Mouse (Mus musculus) erythroblast, embryonic 14.5 days (primary cell): Measurements from ENCODE around the gene Onecut3. TPM values are rescaled to one million over a fixed set of nuclear protein-coding genes. Genes with fewer than 3 reads are reported as not detected.
A peak's percentile ranks its signal among the peaks of the same experiment; 100 is the strongest.

Source experiments
- H3K27me3 ChIP-seq: 2 replicates; pipeline ENCODE4 v1.6.1; 2012; ENCODE audit warnings: inconsistent platforms; ENCODE audit not compliant: control insufficient read depth
- H3K36me3 ChIP-seq: 2 replicates; pipeline ENCODE4 v1.6.1; 2012; ENCODE audit warnings: mild to moderate bottlenecking, inconsistent platforms; ENCODE audit not compliant: control insufficient read depth
- H3K4me1 ChIP-seq: 2 replicates; pipeline ENCODE4 v1.6.1; 2012; ENCODE audit warnings: inconsistent platforms; ENCODE audit not compliant: control insufficient read depth
- H3K4me3 ChIP-seq: replicated peaks from 2 replicates; pipeline ENCODE3; 2012; ENCODE audit warnings: moderate library complexity, mild to moderate bottlenecking, inconsistent platforms
- H3K9me3 ChIP-seq: 2 replicates; pipeline ENCODE4 v1.6.1; 2012; ENCODE audit warnings: low read length, inconsistent platforms, mixed read lengths; ENCODE audit not compliant: control insufficient read depth
- GATA1 ChIP-seq: IDR thresholded peaks from 2 replicates; pipeline ENCODE4 v1.6.1; 2012; ENCODE audit warnings: low read length, inconsistent platforms, mixed read lengths
- TAL1 ChIP-seq: IDR thresholded peaks from 3 replicates; pipeline ENCODE4 v1.6.1; 2012; ENCODE audit warnings: low read length, inconsistent platforms, mixed read lengths
- polyA plus RNA-seq: library from polyadenylated mRNA; stranded (reverse); fragments of >175 nt; gene quantifications from 2 replicates; pipeline ENCODE4 v1.2.3, GENCODE M21; 2012

Gene Onecut3
- polyA plus RNA-seq, 1 experiment: not detected

DNA sequence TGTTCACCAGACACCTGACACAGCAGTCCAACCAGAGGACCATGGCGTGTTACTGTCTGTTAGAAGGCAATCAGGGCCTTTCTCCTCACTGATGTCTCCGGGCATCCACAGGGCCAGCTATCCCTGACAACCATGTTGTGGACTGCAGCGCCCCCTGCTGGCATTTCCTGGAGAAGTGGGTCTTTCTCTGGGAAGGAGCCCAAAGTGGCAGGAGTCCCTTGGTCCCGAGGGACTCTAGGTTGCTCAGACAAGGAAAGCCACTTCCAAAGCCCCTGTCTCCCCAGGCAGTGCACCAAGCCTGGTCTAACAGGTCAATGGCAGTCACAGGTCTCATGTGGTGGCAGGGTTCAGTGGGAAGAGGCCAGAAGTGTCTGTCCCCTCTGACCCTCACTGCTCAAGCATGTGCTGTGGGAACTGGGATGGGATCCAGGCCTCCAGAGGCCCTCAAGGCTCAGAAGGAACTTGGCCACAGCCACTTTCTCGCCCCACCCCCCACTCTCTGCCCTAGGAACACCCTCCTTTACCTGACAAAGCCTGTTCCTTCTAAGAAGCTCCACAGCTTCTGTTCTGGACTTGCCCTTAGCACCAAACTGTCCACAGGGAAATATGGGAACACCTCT lies 62.8 kb downstream of the Onecut3 start:
- no peaks in the 10 kb centered on the region for H3K9me3 ChIP-seq
- no peak for TF ChIP-seq GATA1
- TF ChIP-seq TAL1: no peak
- H3K4me1 ChIP-seq: peaks cover 81% of the 10 kb centered on the region
- H3K36me3 ChIP-seq: peaks cover 58% of the 10 kb centered on the region
- H3K4me3 ChIP-seq: no peak overlapping the region
- H3K27me3 ChIP-seq: no peaks in the 10 kb centered on the region

DNA sequence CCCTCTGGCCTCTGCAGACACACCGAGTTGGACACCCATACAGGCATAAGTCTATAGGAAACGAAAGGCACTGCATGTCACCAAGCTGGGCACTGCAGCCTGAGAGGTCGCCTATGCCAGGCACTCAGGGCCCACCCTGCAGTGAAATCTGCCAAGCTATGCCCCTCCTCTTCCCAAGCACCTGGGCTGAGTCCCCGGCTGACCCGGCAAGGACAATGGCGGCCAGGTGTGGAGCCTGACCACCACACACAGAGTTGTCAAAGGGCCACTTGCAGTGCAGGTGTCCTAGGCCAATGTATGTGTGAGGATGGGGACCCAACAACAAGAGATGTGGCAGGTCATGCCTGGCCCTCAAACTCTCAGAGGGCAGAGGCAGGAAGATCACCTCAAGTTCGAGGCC lies 64.8 kb downstream of the Onecut3 start:
- TF ChIP-seq TAL1 (no peak), GATA1 (no peak)
- Histone ChIP-seq H3K27me3 (no peaks in the 10 kb centered on the region), H3K4me1 (peaks cover 74% of the 10 kb centered on the region), H3K9me3 (no peaks in the 10 kb centered on the region), H3K36me3 (peaks cover 54% of the 10 kb centered on the region), H3K4me3 (peak overlapping the region; percentile 46)

DNA sequence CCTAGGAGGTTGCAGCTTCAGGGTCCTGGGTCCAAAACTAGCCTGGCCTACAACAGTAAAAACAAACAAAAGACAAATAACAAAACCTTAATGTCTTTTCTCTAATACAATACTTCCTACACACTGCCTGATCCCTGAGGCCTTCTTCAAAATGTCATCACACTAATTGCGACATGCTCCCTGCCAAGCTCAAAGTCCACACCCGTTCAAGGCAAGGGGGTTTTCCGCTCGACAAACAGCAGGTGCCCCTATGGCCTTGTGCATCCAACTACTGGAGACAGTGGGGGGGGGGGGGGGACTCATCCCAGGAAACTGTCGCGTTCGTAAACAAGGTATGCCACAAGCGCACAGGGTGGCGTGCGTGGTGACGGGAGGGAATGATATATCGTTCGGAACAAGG lies 66.0 kb downstream of the Onecut3 start:
- TF ChIP-seq TAL1: no peak
- no peak for TF ChIP-seq GATA1
- Histone ChIP-seq H3K27me3 (no peaks in the 10 kb centered on the region), H3K4me1 (peaks cover 66% of the 10 kb centered on the region)

DNA sequence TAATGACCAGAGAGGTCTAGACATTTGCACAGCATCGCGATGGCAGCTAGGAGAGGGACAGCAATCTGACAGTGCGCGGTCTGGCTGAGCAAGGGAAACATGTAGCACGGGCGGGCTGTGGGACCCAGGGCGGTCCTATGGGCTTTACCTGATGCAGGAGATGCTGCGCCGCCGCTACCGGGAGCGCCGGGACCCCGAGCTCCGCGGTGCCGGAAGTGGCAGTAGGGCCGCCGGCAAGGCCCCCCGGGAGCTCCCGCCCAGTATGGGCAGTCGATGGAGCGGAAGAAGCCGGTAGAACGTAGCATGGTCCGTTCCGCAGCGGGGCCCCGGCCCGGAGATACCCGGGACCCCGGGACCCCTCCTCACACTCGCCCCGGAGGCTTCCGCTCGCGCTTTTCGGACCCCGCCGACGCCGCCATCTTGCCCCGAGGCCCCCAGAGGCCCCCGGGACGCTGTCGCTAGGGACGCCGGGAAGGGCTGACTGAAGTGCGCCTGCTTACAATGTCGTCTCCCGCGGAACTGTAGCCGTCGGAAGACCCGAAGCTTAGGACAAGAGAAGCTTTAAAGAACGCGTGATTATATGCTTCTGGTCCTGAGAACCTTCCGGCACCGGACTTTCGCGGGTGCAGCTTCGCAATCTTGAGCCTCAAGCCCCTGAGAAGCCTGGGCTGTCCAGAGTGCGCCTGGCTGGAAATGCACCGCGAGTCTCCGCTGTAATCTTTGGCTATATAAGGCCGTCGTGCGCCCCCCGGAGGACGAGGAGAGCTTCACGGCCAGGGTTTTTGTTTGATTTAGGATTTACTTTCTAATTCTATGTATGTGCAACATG lies 66.7 kb downstream of the Onecut3 start, which contains the start of gene Rexo1:
Gene Rexo1, minus strand, starts transcription at position 445 of the 829 bp plus-strand sequence.
- Histone ChIP-seq H3K27me3 (no peaks in the 10 kb centered on the region), H3K4me1 (peaks cover 71% of the 10 kb centered on the region), H3K36me3 (peaks cover 64% of the 10 kb centered on the region)

More for the DNA sequence above, 66.0 kb downstream of the Onecut3 start:
- no peaks in the 10 kb centered on the region for H3K9me3 ChIP-seq
- H3K36me3 ChIP-seq: peaks cover 58% of the 10 kb centered on the region
- H3K4me3 ChIP-seq: peak overlapping the region; percentile 90

DNA sequence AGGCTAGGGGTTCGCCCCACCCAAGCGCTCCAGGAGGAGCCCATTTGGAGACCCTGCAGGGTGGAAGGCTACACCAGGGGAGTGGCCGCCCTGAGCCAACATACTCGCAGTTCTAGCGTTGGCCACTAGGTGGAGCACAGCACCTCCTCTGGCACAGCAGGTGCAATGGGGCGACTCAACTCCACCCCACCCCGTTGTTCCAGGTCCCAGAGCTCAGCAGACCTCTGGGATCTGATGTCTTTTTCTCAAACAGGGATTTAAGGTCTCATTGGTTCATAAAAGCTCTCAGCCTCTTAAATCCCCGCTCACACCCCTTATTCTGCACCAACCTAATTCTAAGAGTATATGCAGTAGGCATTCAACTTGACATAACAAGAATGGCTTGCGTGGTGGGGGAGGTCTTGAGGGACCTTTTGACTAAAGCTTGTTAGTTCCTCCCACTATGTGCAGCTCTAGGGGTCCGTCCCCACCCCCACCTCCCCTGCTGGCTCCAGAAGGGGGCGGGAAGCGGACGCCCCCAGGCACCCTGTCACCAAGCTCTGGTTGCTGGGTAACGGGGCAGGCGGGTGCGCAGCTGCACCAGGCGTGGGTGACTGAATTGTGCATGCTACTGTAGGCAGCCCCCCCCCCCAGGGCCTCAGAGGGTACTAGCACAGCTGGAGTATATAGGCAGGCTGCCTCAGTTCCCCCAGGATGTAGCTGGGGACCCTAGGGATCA lies 71.9 kb downstream of the Onecut3 start:
- Histone ChIP-seq H3K4me3 (no peak overlapping the region), H3K4me1 (peaks cover 78% of the 10 kb centered on the region), H3K36me3 (peaks cover 79% of the 10 kb centered on the region), H3K27me3 (no peaks in the 10 kb centered on the region), H3K9me3 (no peaks in the 10 kb centered on the region)
- TF ChIP-seq TAL1: no peak
- TF ChIP-seq GATA1: no peak

More for the DNA sequence above, 66.7 kb downstream of the Onecut3 start, which contains the start of gene Rexo1:
- TF ChIP-seq TAL1 (no peak), GATA1 (no peak)
- no peaks in the 10 kb centered on the region for H3K9me3 ChIP-seq
- peak within 1 kb of the TSS; percentile 90 for H3K4me3 ChIP-seq

Other genes starting within 250 kb of the Onecut3 start
- 19.0 and 28.9 TPM in 2 replicates for gene Ndufs7, start 245.7 kb upstream of the Onecut3 start, polyA plus RNA-seq
- gene Gamt, start 233.8 kb upstream of the Onecut3 start, polyA plus RNA-seq: 0.11 and 0.20 TPM in 2 replicates
- gene Dazap1, start 233.3 kb upstream of the Onecut3 start, polyA plus RNA-seq: 76.5 and 84.5 TPM in 2 replicates
- gene Rps15, start 202.4 kb upstream of the Onecut3 start, polyA plus RNA-seq: 998 and 1,528 TPM in 2 replicates
- under 0.01 TPM in 1 of 2 replicates, not detected in the other for gene Apc2, start 198.9 kb upstream of the Onecut3 start, polyA plus RNA-seq
- 10.6 and 12.9 TPM in 2 replicates for gene 2310011J03Rik, start 174.3 kb upstream of the Onecut3 start, polyA plus RNA-seq
- 0.55 and 0.65 TPM in 2 replicates for gene Pcsk4, start 165.3 kb upstream of the Onecut3 start, polyA plus RNA-seq
- 18.8 and 21.4 TPM in 2 replicates for gene Reep6, start 164.9 kb upstream of the Onecut3 start, polyA plus RNA-seq
- gene Adamtsl5, start 146.4 kb upstream of the Onecut3 start, polyA plus RNA-seq: 2.2 and 2.6 TPM in 2 replicates
- gene Plk5, start 138.4 kb upstream of the Onecut3 start, polyA plus RNA-seq: not detected in 2 replicates
- 0.53 and 0.55 TPM in 2 replicates for gene Mex3d, start 107.2 kb upstream of the Onecut3 start, polyA plus RNA-seq
- gene Mbd3, start 95.3 kb upstream of the Onecut3 start, polyA plus RNA-seq: 24.1 and 26.2 TPM in 2 replicates
- gene Uqcr11, start 88.0 kb upstream of the Onecut3 start, polyA plus RNA-seq: 197 and 289 TPM in 2 replicates
- gene Tcf3, start 61.2 kb upstream of the Onecut3 start, polyA plus RNA-seq: 61.1 and 64.8 TPM in 2 replicates
- gene Atp8b3, start 44.3 kb downstream of the Onecut3 start, polyA plus RNA-seq: 0.01 and 0.03 TPM in 2 replicates
- 14.5 and 15.5 TPM in 2 replicates for gene Rexo1, start 66.7 kb downstream of the Onecut3 start, polyA plus RNA-seq
- 19.9 and 21.2 TPM in 2 replicates for gene Klf16, start 82.5 kb downstream of the Onecut3 start, polyA plus RNA-seq
- gene Abhd17a, start 95.5 kb downstream of the Onecut3 start, polyA plus RNA-seq: 103 and 117 TPM in 2 replicates
- 6.8 and 7.3 TPM in 2 replicates for gene Scamp4, start 108.0 kb downstream of the Onecut3 start, polyA plus RNA-seq
- 4.1 and 6.2 TPM in 2 replicates for gene Adat3, start 108.0 kb downstream of the Onecut3 start, polyA plus RNA-seq
- gene Gm49322, start 111.2 kb downstream of the Onecut3 start, polyA plus RNA-seq: 0.07 and 0.12 TPM in 2 replicates
- gene Csnk1g2, start 128.0 kb downstream of the Onecut3 start, polyA plus RNA-seq: 33.9 and 36.6 TPM in 2 replicates
- gene Btbd2, start 162.2 kb downstream of the Onecut3 start, polyA plus RNA-seq: 2.6 and 3.2 TPM in 2 replicates
- gene Mknk2, start 183.3 kb downstream of the Onecut3 start, polyA plus RNA-seq: 49.1 and 53.2 TPM in 2 replicates
- 1.8 and 2.1 TPM in 2 replicates for gene Mob3a, start 207.1 kb downstream of the Onecut3 start, polyA plus RNA-seq
- gene Izumo4, start 207.3 kb downstream of the Onecut3 start, polyA plus RNA-seq: 1.2 and 3.9 TPM in 2 replicates
- 2.5 and 2.6 TPM in 2 replicates for gene Ap3d1, start 247.4 kb downstream of the Onecut3 start, polyA plus RNA-seq